Mouse (Mus musculus) C2C12 (cell line): Measurements from ENCODE around the gene Mrpl4.

Experiments used
- CEBPB ChIP-seq: IDR thresholded peaks from one replicate; pipeline ENCODE4 v1.6.1; 2011; ENCODE audit warnings: low read depth, mild to moderate bottlenecking, control low read depth, moderate library complexity
- CTCF ChIP-seq: IDR thresholded peaks from one replicate; pipeline ENCODE4 v1.5.1; 2011; ENCODE audit not compliant: control insufficient read depth, insufficient read depth, insufficient read length
- USF1 ChIP-seq: IDR thresholded peaks from one replicate; pipeline ENCODE4 v1.6.1; 2011; ENCODE audit warnings: low read depth, mild to moderate bottlenecking, control low read depth, moderate library complexity

DNA sequence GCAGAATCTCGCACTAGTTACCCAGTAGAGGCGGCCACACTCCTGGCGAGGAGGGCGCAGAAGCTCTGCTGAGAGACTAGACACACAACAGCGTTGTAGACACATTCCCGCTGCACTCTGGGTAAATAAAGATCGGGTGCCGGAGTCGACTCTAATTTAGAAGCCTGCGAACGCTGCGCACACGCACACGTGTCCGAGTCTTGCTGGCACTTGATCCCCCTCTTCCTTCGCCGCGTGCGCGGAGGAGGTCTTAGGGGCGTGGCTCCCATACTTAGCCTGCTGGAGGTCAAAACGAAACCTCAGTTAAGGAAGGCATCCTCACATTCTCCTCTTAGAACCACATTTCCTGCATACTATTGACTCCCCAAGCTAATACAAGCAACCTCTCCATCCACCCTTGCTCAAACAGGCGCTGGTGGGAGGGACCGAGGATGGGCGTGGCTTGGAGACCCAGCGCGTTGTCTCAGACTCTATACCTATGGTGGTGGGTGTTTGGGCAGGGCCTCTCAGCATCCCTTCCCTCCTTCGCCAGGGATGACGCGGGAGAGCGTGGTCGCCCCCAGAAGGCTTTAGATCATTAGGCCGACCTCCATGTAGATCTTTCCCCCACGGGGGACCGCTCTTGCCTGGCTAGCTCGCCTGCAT lies 28.8 kb downstream of the Mrpl4 start:
- TF ChIP-seq CEBPB (no peak), CTCF (no peak), USF1 (no peak)
